Mouse (Mus musculus): ENCODE data around the gene Slc15a1.

- TF ChIP-seq POLR2A (IDR thresholded peaks at IDR 0.05; ENCODE audit: borderline replicate concordance, extremely low read depth, insufficient read depth, insufficient read length, poor library complexity, severe bottlenecking) (no peak), CTCF (IDR thresholded peaks at IDR 0.05; ENCODE audit: borderline replicate concordance, extremely low read depth, insufficient read depth, insufficient read length) (no peak)
Measured at GRCm38 (mm10) chr14:121455976-121456375, 49.1 kb downstream of the Slc15a1 start.

All from brain, embryonic 14.5 days (tissue).